9 mouse cellular contexts compared by ENCODE assay signal in genomic region chr8:89039890-89040289, GRCm38 (mm10). TPM values are rescaled to one million over a fixed set of nuclear protein-coding genes. Genes with fewer than 3 reads are reported as not detected.
A peak's percentile ranks its signal among the peaks of the same experiment; 100 is the strongest.
DNase-seq lines count a peak whose midpoint lies in the region; ATAC-seq and TF ChIP-seq lines count a peak whose summit lies in the region.
"Had no signal": no experiment of that assay in that cellular context is flagged by ENCODE, and none has a peak within 500 bp of the region (broad histone marks: within the 10 kb centered on the region; RNA-seq: fewer than 3 reads in every experiment).

No protein-coding gene starts in this region.

- peak overlapping the region; percentile 94 for H3K9ac ChIP-seq in heart, embryonic 13.5 days
- no peak overlapping the region; the same call in 1 of the 2 replicates for H3K9ac ChIP-seq in ES-E14 (ENCODE audit: insufficient read depth, low read depth, low read length, poor library complexity, severe bottlenecking)
- H3K9ac ChIP-seq in hindbrain, embryonic 11.5 days (ENCODE audit: low read depth, low read length): peak overlapping the region; percentile 49
- peak overlapping the region; percentile 99 for H3K9ac ChIP-seq in midbrain, embryonic 11.5 days (ENCODE audit: low read length)

- H3K4me1 ChIP-seq in heart, embryonic 13.5 days: peaks cover 27% of the 10 kb centered on the region
- H3K4me1 ChIP-seq in ES-E14 (ENCODE audit: control insufficient read depth in 2 of 2, insufficient read depth in 2 of 2, low read length in 2 of 2, poor library complexity in 1 of 2): peaks cover 4 to 11% of the 10 kb centered on the region in 2 experiments; a peak in 3 of 4 replicates
- no peaks in the 10 kb centered on the region; the same call in none of the 2 replicates for H3K4me1 ChIP-seq in hindbrain, embryonic 11.5 days (replicated peaks; ENCODE audit: control insufficient read depth, insufficient read depth, low read length)
- H3K4me1 ChIP-seq in midbrain, embryonic 11.5 days (ENCODE audit: control insufficient read depth, insufficient read depth, low read length): peaks cover 41% of the 10 kb centered on the region

- peak overlapping the region; percentile 92 for H3K4me2 ChIP-seq in heart, embryonic 13.5 days
- peak overlapping the region; percentile 77 for H3K4me2 ChIP-seq in hindbrain, embryonic 11.5 days (replicated peaks; ENCODE audit: low read depth, low read length)
- H3K4me2 ChIP-seq in midbrain, embryonic 11.5 days: peak overlapping the region; percentile 75

- intact Hi-C loops in heart, postnatal 14 days (cut with DNase I): no loop called here

- no peak for DNase-seq in heart, postnatal 14 days
- DNase-seq in ES-E14 (ENCODE audit: low read depth, low spot score): no peak
- no peak for DNase-seq in hindbrain, embryonic 11.5 days (ENCODE audit: low spot score)
- peak; percentile 88 for DNase-seq in midbrain, embryonic 11.5 days (ENCODE audit: low spot score, missing footprints)
- no peak for DNase-seq in testis, postnatal 14 days (ENCODE audit: low spot score)
- no peak for DNase-seq in adrenal gland, postnatal 14 days

- H3K9me3 ChIP-seq in heart, embryonic 13.5 days: no peaks in the 10 kb centered on the region
- H3K9me3 ChIP-seq in ES-E14 (ENCODE audit: control insufficient read depth, insufficient read depth, low read depth, low read length): no peaks in the 10 kb centered on the region
- H3K9me3 ChIP-seq in hindbrain, embryonic 11.5 days (ENCODE audit: control insufficient read depth, low read length): no peaks in the 10 kb centered on the region
- H3K9me3 ChIP-seq in midbrain, embryonic 11.5 days (ENCODE audit: control insufficient read depth, low read length): no peaks in the 10 kb centered on the region

- in situ Hi-C loops in ES-E14 (cut with MboI; ENCODE audit: low sequenced_read_pairs in 2 of 2, unreplicated experiment in 2 of 2): no loop called here

- H3K27me3 ChIP-seq in heart, embryonic 13.5 days (replicated peaks): peaks cover 29% of the 10 kb centered on the region
- H3K27me3 ChIP-seq in hindbrain, embryonic 11.5 days (ENCODE audit: control insufficient read depth, insufficient read depth, low read length): peaks cover 3% of the 10 kb centered on the region
- peaks cover 2% of the 10 kb centered on the region; the same call in 1 of the 2 replicates for H3K27me3 ChIP-seq in midbrain, embryonic 11.5 days (ENCODE audit: control insufficient read depth, insufficient read depth, low read length)

- 0 out of 2 replicates have a peak overlapping the region, but pooled peaks have one; percentile 6 for H3K27ac ChIP-seq in heart, embryonic 13.5 days (replicated peaks)
- no peak overlapping the region; the same call in 1 of the 2 replicates for H3K27ac ChIP-seq in ES-E14 (ENCODE audit: insufficient read depth, low read depth, low read length, poor library complexity, severe bottlenecking)
- H3K27ac ChIP-seq in hindbrain, embryonic 11.5 days (ENCODE audit: low read depth, low read length): no peak overlapping the region
- no peak overlapping the region for H3K27ac ChIP-seq in midbrain, embryonic 11.5 days (ENCODE audit: low read depth, low read length)

- peak overlapping the region; percentile 81 for H3K4me3 ChIP-seq in heart, embryonic 13.5 days
- H3K4me3 ChIP-seq in ES-E14 (ENCODE audit: insufficient read depth in 1 of 2, low read depth in 1 of 2, low read length in 2 of 2, poor library complexity in 1 of 2, severe bottlenecking in 1 of 2): peak overlapping the region; percentile 52 to 85
- peak overlapping the region; percentile 86 for H3K4me3 ChIP-seq in hindbrain, embryonic 11.5 days (ENCODE audit: low read depth, low read length)
- H3K4me3 ChIP-seq in midbrain, embryonic 11.5 days (ENCODE audit: low read depth, low read length): peak overlapping the region; percentile 89

- no peaks in the 10 kb centered on the region for H3K36me3 ChIP-seq in heart, embryonic 13.5 days
- H3K36me3 ChIP-seq in ES-E14 (ENCODE audit: control insufficient read depth, insufficient read depth, low read length, poor library complexity, severe bottlenecking): peaks cover 9% of the 10 kb centered on the region; the same call in 1 of the 2 replicates
- no peaks in the 10 kb centered on the region for H3K36me3 ChIP-seq in hindbrain, embryonic 11.5 days (ENCODE audit: control insufficient read depth, insufficient read depth, low read length)
- H3K36me3 ChIP-seq in midbrain, embryonic 11.5 days (ENCODE audit: control insufficient read depth, insufficient read depth, low read length): no peaks in the 10 kb centered on the region

- WGBS in heart, embryonic 13.5 days: 33% methylated on average over 6 of the region's 6 CpGs
- 7% methylated on average over 6 of the region's 6 CpGs for WGBS in hindbrain, embryonic 11.5 days
- WGBS in midbrain, embryonic 11.5 days: 3% methylated on average over 6 of the region's 6 CpGs

- no peak for ATAC-seq in heart, embryonic 13.5 days (ENCODE audit: extremely low read depth, insufficient number of reproducible peaks, low FRiP score, low TSS enrichment)
- ATAC-seq in hindbrain, embryonic 11.5 days (ENCODE audit: low FRiP score): no peak
- ATAC-seq in midbrain, embryonic 11.5 days (ENCODE audit: low FRiP score): no peak
- no peak for ATAC-seq in megakaryocyte-erythroid progenitor cell, adult 5-6 weeks (replicated peaks; ENCODE audit: low FRiP score, low TSS enrichment, poor library complexity, severe bottlenecking)
- ATAC-seq: activated CD4-positive, CD25-positive, alpha-beta regulatory T cell, adult 4 months had no signal

TF ChIP-seq in ES-E14, 5 proteins besides CTCF, POLR2A, EP300 and RAD21:
- no peak for TF ChIP-seq ZC3H11A (IDR thresholded peaks at IDR 0.05; ENCODE audit: borderline replicate concordance, low read depth, low read length)
- TF ChIP-seq ZNF384 (IDR thresholded peaks at IDR 0.05; ENCODE audit: low read depth, low read length): no peak
- TF ChIP-seq MAFK (IDR thresholded peaks at IDR 0.05; ENCODE audit: insufficient read depth, low read depth, low read length): no peak
- no peak for TF ChIP-seq CHD2 (IDR thresholded peaks at IDR 0.05; ENCODE audit: low read depth, low read length)
- TF ChIP-seq HCFC1 (IDR thresholded peaks at IDR 0.05; ENCODE audit: borderline replicate concordance, insufficient read depth, low read length): no peak

RNA-seq across cellular contexts. Expression of gene Sall1, which starts 4.1 kb away (rescaled TPM):
- polyA plus RNA-seq in heart, embryonic 13.5 days (2015; fragmentation: Nextera tagmentation; extraction: Ambion mirVana): 3.9 and 4.1 TPM in 2 replicates
- total RNA-seq in heart, postnatal 14 days (2021): 1 to 10 TPM; 1.0 to 1.8 TPM
- 22.5 and 26.4 TPM in 2 replicates for total RNA-seq in ES-E14 (2012; rRNA removed)
- 18.7 and 20.8 TPM in 2 replicates for polyA plus RNA-seq in hindbrain, embryonic 11.5 days (2014; fragmentation: Nextera tagmentation; extraction: Ambion mirVana)
- 17.0 and 17.1 TPM in 2 replicates for polyA plus RNA-seq in midbrain, embryonic 11.5 days (2014; fragmentation: Nextera tagmentation; extraction: Ambion mirVana)
- 0.26 and 2.9 TPM in 2 replicates for total RNA-seq in adrenal gland, postnatal 14 days (2021)
- total RNA-seq in megakaryocyte-erythroid progenitor cell, adult 5-6 weeks (2014; fragmentation: Nextera tagmentation): not detected in 2 replicates
- total RNA-seq in megakaryocyte-erythroid progenitor cell, adult 5-6 weeks (2017): not detected in 2 replicates
- polyA plus RNA-seq: activated CD4-positive, CD25-positive, alpha-beta regulatory T cell, adult 4 months had no signal
